ENCODE assay signal across 22 mouse cellular contexts in genomic region chr1:74359952-74360517, GRCm38 (mm10). TPM values are rescaled to one million over a fixed set of nuclear protein-coding genes. Genes with fewer than 3 reads are reported as not detected.
"Had no signal": no experiment of that assay in that cellular context is flagged by ENCODE, and none has a peak within 500 bp of the region (broad histone marks: within the 10 kb centered on the region; RNA-seq: fewer than 3 reads in every experiment).

No protein-coding gene starts in this region.

- H3K36me3 ChIP-seq: limb, embryonic 15.5 days; lung, embryonic 15.5 days; neural tube, embryonic 12.5 days; neural tube, embryonic 15.5 days; stomach, embryonic 15.5 days had no signal

- H3K27ac ChIP-seq: limb, embryonic 15.5 days; liver, embryonic 14.5 days; lung, embryonic 15.5 days; neural tube, embryonic 12.5 days; neural tube, embryonic 15.5 days; stomach, embryonic 15.5 days had no signal

- H3K9ac ChIP-seq: limb, embryonic 15.5 days; liver, embryonic 14.5 days; lung, embryonic 15.5 days; neural tube, embryonic 12.5 days; neural tube, embryonic 15.5 days; stomach, embryonic 15.5 days had no signal

- H3K27me3 ChIP-seq: limb, embryonic 15.5 days; lung, embryonic 15.5 days; neural tube, embryonic 12.5 days; neural tube, embryonic 15.5 days; stomach, embryonic 15.5 days had no signal

- DNase-seq: kidney, adult 18-20 months; kidney, adult 9 months; kidney, postnatal 14 days; kidney, postnatal 4 days; lung, adult 18-20 months; lung, postnatal 10 days; lung, postnatal 4 days; midbrain, embryonic 14.5 days; right cerebral cortex, postnatal 25 days; spleen, adult 18-20 months; thymus, postnatal 25 days had no signal

- H3K9me3 ChIP-seq: limb, embryonic 15.5 days; lung, embryonic 15.5 days; neural tube, embryonic 12.5 days; neural tube, embryonic 15.5 days; stomach, embryonic 15.5 days had no signal

- H3K4me3 ChIP-seq: limb, embryonic 15.5 days; lung, embryonic 15.5 days; neural tube, embryonic 12.5 days; neural tube, embryonic 15.5 days; stomach, embryonic 15.5 days had no signal

- ATAC-seq: intestine, embryonic 16.5 days had no signal

- H3K4me2 ChIP-seq: limb, embryonic 15.5 days; liver, embryonic 11.5 days; lung, embryonic 15.5 days; midbrain, embryonic 11.5 days; neural tube, embryonic 12.5 days; neural tube, embryonic 15.5 days; stomach, embryonic 15.5 days had no signal

- H3K4me1 ChIP-seq: neural tube, embryonic 12.5 days; stomach, embryonic 15.5 days had no signal

RNA-seq across cellular contexts. Expression of gene Catip, which starts 1.9 kb away (rescaled TPM):
- total RNA-seq: megakaryocyte-erythroid progenitor cell, adult 5-6 weeks had no signal

RNA-seq across cellular contexts. Expression of gene Vil1, which starts 49.1 kb away (rescaled TPM):
- total RNA-seq: megakaryocyte progenitor cell, adult 5-6 weeks; megakaryocyte-erythroid progenitor cell, adult 5-6 weeks had no signal
